Mouse (Mus musculus): ENCODE results near the gene Robo2.
"Not testable (repeated sequence)": the region's sequence is repeated elsewhere in the genome, so short reads cannot be mapped to it uniquely, and the experiment has no call there.

Robo2 gene

DNA sequence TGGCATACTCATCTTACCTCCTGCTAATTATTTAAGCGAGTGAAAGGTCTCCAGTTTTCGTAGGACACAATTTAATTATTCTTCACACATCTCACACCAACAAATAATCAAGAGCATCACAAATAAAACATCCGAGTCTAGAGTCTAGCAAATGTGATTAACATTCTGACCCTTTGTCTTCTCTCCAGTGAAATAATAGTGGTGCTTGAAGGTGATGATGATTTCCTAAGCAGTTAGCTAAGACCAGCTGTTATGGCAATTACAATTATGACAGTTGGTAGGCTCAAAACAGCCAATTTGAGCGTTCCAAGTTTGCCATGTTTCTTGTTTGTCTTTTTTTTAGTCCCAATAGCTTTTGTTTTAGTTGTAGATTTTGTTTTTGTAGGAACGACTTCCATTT, 210.9 kb downstream of the Robo2 start:
- no peak for DNase-seq (ENCODE audit: low spot score)

DNA sequence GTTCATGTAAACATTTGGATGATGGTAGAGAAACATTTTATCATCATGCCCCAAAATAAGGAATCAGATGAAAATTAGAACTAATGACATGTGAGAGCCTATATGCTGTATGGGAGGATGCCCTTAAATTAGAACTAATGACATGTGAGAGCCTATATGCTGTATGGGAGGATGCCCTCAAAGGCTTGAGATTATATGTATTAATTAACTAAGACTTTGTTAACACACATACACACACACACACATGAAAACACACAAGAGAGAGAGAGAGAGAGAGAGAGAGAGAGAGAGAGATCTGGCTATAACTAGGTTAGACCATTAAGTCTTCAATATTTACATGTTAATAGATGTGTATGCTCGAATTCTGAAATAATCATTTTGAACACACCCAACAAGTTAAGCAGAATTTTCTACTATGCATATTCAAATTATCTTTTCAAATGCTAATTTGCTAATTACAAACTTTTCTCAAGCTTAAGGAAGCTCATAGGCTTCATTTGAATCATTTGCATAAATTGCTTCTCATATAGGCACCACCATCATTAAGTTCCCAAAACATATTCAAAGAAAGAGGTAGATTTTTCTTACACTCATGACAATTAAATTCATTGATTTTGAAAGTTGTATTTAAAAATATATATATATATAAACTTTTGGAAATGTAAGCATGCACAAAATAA, 211.5 kb downstream of the Robo2 start:
- no peak for DNase-seq (ENCODE audit: low spot score)

DNA sequence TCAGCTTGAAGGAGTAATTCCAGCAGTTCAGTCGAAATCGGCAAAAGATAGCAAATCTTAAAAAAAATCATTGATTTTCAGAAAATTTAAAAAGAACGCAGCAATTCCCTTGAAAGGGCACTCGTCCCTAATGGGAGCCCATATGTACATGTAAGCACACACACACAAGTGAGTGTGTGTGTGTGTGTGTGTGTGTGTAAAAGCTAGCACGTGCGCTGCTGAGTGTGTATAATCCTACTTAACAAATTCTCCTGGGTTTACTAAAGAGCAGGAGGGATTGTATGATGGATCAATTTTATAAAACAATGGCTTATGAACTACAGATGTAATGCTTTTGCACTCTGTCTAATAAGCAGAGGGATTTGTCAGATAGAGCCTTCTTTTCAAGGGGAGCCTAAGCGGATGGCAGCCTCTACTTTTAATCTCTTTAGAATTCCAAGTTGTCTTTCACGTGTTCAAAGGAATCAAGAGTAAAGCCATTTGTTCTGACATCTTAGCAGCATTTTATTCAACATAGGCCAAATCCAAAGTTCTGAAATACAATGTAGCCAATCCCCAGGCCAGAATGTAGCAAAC, 218.6 kb downstream of the Robo2 start:
- no peak for DNase-seq (ENCODE audit: low spot score)

DNA sequence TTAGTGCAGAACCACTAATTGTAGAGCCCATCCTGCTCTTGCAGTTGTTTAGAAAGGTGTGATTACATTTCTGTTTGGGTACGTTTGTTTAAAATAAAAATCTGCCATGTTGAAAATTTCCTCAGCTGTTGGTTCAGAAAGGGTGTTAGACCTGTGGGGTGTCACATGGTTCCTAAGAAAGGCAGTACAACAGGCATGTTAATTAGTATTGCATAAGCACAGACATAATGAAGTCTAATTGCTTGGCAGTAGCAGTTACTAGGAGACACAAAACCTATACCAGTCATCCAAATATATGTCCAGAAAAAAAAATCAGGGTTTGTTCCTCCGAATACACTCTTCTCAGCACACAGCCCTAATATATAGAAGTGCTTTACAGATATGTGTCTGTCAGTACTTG, 220.0 kb downstream of the Robo2 start:
- DNase-seq (ENCODE audit: low spot score): no peak

DNA sequence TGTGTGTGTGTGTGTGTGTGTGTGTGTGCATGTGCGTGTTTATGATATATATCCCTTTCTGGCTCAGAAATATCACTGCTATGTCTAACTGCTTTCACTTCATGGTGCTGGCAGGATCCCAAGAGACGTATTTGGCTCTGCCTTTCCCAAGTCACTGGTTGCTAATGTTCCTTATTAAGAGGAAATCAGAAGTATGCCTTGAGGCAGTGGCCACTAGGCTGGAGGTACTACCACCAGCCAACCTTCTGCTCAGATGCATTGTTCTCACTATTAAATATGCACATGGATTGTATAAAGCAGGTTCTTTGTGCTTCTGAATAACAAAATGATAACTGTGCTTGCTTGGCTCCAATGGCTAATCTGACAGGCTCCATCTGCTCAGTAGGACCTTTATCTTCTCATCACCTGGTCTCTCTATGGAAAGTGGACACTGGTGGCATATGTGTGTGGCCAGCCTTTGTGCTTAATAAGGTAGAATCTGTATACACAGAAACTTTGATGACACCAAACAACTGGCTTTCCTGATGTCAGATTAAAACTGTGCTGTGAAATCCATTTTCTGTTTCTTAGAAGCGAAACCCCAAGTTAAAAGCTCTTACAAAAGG, 229.0 kb downstream of the Robo2 start:
- DNase-seq (ENCODE audit: low spot score): no peak

DNA sequence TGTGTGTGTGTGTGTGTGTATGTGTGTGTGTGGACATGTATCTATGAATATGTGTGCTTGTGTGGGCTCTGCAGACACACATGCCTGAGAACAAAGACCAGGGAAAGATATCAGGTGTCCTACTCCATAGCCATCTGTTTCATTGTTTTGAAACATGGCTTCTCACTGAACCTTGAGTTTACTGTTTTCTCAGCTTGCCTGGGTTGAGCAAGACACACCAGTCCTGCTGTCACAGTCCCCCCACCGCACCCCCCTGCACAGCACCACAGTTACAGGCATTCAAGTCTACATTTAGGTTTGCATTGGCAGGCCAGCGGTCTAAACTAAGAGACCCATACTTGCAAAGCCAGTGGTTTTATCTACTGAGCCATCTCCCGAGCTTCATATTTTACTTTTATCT, 239.0 kb downstream of the Robo2 start:
- DNase-seq (ENCODE audit: low spot score): no peak

DNA sequence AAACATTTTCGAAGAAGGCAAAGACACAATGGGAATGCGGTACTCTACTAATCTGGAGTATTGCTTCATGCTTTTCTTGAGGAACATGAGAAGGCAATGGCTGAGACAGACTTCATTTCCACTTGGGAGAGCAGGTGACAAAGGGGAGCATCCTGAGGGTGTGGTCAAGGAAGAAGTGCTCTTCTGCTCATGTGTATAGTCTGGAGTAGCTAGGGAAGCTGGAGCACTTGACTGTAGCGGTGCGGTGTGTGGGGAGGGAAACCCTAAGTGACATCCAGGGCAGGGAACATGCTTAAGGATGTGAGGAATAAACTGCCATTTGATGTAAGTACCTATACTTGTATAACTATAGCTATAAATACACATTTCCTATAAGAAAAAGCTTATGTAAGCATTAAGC, 242.0 kb downstream of the Robo2 start:
- DNase-seq (ENCODE audit: low spot score): no peak

DNA sequence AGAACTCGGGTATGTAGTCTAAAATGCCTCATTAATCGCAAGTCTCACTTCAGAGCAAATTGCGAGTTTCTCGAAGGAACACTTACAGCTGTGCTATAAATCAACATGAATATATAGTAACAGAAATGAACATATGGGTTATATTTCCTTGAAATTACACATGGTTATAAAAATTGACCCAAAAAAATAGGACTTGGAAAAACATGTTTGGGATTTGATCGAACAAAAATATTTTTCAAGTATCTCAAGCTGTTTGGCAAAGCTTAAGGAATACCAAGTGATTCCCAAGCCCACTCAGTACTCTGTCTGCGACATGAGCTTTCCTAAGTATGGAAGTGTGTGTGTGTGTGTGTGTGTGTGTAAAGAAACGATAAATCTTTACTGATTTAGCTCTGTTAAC, 242.5 kb downstream of the Robo2 start:
- DNase-seq (ENCODE audit: low spot score): no peak

DNA sequence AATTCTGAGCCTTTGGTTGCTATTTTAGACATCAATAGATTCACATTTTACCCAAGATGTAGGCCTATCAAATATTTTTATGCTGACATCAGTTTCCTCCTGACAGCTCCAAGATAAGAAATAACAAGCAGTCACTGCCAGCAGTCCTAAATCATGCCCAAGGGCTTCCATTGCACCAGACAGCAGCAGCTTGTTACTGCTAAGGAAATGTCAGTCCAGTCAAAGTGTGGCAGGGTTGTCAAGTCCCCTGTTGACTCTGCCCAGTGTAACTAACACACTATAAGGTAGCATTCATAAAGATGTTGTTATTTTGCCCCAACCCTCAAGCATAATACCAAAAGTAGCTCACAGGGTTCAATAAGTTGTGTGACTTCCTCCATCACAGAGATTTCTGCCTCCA, 243.8 kb downstream of the Robo2 start:
- no peak for DNase-seq (ENCODE audit: low spot score)

DNA sequence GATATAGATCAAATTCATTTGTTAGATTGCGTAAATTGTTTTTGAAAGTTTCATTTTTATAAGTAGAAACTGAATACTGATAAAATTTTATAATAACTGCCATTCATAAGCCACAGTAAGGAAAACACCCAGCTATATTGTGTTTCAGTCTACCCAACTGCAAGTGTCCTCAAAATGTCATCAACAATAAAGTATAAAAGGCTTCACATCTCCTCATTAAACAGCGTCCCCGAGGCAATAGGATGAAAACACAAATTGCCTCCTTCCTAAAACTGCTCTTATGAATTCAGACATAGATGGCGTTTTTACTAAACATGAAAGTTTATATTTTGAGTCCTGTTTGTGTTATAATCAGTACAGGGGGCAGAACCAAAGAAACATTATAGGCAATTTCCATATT, 249.6 kb downstream of the Robo2 start:
- no peak for DNase-seq (ENCODE audit: low spot score)

DNA sequence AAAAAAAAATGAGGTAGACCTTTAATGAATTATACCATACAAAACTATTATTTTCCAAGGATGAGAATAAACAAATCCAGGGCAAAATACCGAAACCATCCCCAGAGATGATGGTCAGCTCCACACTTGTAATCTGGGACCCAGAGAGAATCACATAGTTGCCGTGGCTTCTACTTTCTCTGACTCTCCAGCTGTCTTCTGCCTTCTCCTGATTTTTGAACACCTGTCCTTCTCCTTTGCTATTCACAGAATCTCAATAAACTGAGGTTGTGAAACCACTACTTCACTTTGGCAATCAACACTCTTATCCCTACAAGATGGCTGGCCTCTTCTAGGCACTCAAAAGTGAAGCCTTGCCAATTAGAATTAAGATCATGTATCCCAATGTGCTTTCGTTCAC, 252.4 kb downstream of the Robo2 start:
- no peak for DNase-seq (ENCODE audit: low spot score)

DNA sequence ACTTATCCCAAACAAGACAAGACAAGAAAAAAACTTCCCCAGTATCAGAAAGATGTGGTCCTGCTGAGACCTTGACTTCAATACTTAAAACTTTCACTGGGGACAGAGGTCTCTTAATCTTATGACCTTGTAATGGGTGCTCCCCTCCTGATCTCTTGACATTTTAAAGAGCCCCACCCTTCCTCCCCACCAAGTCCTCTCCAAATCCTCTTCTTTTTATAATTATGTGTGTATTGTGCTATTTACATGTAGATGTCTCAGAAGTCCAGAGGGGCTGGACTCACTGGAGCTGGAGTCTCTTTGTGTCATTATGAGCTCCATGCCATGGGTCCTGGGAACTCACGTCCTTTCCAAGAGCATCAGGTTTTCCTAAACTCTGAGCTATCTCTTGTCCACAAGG, 275.4 kb downstream of the Robo2 start:
- DNase-seq (ENCODE audit: low spot score): no peak

DNA sequence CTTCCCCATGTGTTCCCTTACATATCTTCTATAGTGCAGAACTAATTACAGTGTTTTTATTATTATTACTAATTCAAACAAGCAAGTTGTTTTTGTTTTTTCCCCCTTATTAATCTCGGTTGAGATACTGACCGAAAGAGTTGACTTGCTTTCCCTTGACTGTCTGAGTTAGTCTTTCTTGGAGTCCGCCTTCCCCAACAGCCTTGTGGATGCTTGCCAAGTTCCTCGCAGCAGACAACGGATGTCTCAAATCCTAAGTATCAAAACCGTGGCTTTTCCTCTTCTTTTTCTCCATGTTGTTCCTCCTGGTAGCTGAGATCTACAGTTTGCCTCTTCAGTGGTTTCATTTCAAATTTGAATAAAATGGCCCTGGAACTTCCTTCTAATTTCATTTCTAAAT, 278.8 kb downstream of the Robo2 start:
- no peak for DNase-seq (ENCODE audit: low spot score)

DNA sequence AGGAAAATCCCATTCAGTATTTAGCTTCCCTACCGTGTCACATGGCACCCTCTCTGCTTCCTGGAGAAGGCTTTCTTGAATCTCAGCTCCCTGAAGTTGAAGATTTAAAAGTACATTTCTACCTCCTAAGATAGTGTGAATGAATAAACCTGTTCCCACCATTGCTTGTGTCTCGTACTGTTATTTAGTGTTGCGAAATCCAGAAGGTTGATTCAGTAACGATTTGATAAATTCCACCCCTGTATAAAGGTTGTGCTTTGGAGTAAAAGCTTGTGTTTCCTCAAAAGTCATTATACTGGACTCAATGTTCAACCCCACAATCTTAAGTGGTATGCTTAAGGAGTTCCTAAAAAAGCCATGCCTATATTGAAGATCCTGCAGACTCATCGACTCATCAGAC, 280.3 kb downstream of the Robo2 start:
- no peak for DNase-seq (ENCODE audit: low spot score)

DNA sequence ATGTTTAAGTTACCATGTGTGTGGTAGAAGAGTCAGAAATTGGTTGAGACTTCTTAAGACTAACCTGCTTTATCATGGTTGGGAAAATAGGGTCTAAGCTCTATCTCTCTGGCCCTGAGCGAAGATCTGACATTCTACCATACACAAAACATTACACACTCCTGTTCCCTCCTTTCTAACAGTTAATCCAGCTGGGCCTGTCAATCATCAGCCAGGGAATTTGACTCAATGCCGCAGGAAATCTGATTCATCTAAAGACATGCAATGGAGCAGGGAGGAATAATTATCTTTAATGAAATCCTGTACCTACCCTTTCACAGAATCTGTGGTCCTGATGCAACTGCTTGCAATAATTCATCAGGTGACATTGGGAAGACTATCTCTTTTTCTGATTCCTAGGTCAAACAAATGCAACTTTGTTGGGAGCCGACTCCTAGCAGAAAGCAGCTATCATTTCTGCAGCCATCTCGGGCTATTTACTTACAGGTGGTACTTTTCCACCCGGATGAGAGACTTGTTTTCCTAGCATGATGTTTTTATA, 283.1 kb downstream of the Robo2 start:
- DNase-seq (ENCODE audit: low spot score): no peak

DNA sequence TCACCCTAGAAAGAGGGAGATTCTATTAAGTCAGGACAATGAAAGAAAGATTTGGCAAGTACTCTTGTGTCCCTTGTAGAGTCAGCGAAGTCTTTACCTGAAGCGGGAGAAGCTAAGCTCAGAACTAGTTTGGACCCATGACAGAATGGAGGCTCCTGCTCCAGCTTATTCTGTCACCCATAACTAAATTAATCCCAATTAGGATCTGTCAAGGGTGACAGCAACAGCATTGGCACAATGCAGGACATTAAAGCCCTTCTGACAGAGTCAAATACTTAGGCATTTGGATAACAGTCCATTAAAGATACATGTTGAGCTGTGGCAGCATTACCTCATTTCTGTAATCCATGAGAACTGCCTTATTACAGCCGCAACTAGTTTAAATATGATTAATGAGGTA, 298.5 kb downstream of the Robo2 start:
- DNase-seq (ENCODE audit: low spot score): no peak

DNA sequence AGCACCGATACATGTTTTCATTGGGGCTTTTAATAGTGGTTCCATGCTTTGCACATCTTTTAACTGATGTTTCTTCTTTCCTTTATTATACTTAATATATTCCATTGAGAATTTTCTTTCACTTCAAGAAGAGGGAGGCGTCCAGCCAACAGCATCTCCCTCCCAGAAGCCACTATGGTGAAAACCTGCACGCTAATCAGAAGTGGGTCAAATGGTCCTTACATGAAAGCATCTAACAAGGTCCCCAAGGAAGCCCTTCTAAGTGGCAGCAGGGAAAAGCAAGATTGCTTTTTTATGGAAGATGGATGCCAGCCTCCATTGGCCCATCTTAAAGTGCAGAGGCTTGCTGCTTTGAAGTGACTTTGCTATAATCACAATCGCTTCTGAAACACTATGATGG, 300.5 kb downstream of the Robo2 start:
- no peak for DNase-seq (ENCODE audit: low spot score)

DNA sequence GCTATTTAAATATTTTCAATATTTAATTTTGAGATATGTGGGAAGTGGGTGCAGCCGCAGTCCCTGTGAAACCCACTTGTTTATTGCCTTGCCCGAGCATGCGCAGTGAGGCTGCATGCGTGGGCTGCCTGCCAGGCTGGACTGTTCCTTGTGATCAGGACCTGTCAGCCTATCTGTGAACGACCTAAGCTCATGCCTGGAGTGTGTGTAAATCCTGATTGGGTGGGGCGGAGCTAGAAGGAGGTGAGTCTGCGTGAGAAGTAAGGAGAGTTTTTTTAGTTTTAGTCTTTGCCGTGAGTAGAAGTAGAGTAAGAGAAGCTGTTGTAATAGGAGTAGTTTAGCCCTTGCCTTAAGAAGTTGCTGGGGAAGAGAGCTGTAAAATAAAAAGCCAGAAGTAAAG, 307.2 kb downstream of the Robo2 start:
- not testable (repeated sequence) for DNase-seq (ENCODE audit: low spot score)

DNA sequence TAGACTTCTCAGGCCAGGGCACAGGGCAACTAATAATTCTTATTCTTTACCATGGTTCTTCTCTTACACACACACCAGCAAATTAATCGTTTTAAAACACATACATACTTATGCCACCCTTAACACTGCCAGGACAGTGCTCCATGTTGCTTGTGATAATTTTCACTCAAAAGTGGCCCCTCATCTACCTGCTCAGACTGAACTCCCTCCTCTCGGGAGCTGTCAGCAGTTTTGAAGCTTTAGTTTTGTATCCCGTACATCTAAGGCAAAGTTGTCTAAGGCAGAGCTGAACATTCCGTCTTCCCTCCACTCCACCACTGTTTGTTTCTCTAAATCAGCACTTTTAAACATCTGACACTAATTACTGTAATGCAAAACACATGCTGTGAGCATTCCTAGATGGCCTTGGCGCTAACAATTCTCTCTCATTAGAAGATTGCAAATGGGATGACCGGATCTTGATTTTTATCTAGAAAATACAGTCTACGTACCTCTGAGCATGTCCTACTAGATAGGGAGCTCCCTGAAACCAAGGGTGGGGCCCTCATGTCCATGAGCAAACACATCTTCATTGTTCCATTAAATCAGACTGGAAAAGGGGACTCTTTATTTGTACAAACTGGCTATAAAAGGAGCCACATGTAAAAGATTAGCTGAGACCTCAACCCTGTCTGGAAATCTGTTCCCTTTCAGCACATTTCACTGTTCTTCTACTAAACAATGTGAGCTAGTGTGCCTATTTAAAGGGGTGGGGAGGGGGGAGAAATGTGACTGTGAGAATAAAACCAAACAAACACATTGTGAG, 318.4 kb downstream of the Robo2 start:
- DNase-seq (ENCODE audit: low spot score): no peak

DNA sequence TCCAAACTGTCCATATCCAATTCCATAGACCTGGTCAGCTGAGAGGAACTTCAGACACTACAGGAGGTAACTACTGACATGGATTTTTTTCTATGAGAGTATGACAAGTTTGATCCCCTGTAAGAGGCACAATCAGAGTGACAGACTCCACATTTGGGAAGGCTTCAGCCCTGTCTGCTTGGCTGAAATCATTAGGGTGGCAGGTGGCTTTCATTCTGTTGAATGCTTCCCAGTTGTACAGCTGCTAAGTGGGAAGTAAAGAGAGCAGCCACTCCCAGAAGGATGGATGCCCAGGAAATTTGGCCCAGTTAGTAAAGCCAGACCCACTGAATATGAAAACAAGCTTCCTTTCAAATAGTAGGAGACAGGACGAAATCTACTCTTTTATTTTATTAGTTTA, 321.7 kb downstream of the Robo2 start:
- DNase-seq (ENCODE audit: low spot score): no peak

DNA sequence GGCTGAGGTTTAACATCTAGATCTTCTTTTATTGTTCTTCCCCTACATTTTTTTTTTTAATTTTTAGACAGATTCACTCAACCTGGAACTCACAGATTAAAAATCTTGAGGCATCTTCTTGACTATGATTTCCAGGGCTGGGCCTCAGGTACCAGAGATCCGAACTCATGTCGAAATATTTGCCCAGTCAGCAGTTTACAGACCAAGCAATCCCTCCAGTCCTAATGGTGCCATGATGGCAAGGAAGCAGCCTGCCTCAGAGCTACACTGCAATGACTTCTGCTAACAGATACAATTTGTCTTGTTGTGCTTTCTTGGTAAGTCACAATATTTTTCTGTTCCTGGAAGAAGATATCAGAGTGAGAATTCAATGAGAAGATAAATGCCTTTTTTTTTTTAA, 327.4 kb downstream of the Robo2 start:
- no peak for DNase-seq (ENCODE audit: low spot score)

DNA sequence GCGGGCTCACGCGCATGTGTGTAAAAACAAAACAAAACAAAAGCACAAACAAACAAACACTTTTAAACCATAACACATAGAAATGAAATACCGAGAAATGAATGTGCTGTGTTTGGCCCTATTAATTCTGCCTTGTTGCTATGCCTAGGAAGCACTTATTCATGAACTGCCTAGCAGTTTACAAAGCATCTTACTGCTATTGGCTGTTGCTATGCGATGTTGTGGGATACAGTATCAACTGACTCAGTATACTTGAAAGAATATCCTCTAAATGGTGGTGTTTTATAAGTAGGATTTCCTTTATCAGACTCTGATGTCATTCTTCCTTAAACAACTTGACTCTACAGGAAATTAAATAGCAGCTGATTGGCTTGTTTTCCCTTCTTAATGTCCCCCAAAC, 339.0 kb downstream of the Robo2 start:
- no peak for DNase-seq (ENCODE audit: low spot score)

DNA sequence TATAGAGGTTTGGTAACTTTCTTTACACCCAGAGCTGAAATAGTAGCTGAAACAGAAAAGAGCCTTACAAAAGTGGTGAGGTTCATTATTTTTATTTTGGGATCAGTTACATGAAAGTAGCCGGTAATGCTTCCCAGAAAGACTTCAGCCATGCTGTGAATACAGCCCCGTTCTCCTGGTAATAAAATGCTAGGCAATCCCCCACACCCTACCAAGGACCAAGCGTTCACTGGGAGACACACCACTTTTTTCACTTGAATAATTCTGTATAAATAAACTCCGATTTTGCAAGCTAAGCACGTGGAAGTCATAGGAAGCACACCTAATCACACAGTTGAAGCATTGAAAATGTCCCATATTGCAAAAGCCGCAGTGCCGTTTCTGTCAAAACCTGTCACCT, 341.0 kb downstream of the Robo2 start:
- DNase-seq (ENCODE audit: low spot score): no peak
